Comparison of ENCODE assay signal across 14 mouse cellular contexts in the genomic region with DNA sequence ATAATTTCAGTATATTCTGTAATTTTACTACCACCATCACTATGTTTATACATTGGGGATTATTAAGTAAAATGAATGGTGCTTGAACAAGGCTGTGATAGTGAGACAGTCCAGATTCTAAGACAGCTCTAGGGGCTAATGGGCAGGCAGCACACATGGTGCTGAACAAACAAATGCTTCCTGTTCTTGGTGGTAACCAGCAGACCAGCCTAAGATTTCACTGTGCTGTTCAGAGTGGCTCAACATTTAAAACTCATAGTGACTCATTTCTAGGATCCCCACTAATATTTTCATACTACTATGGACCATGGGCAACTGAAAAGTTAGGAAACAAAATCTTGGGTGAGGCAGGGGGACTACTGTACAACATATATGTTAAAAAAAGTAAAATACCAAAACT.
"Had no signal": no experiment of that assay in that cellular context is flagged by ENCODE, and none has a peak within 500 bp of the region (broad histone marks: within the 10 kb centered on the region; RNA-seq: fewer than 3 reads in every experiment).

No protein-coding gene starts in this region.

- ATAC-seq: liver, postnatal 0 days; lung, postnatal 0 days; midbrain, embryonic 13.5 days; midbrain, embryonic 15.5 days had no signal

- DNase-seq: liver, postnatal 0 days; lung, adult 2 months; lung, postnatal 14 days; lung, postnatal 36 days; right cerebral cortex, postnatal 14 days; thymus, postnatal 14 days; thymus, postnatal 36 days had no signal

- H3K27me3 ChIP-seq: lung, embryonic 15.5 days; megakaryocyte, embryonic 14.5 days; midbrain, embryonic 13.5 days; midbrain, embryonic 15.5 days; neural tube, embryonic 12.5 days; stomach, embryonic 15.5 days had no signal

- H3K4me3 ChIP-seq: lung, embryonic 15.5 days; midbrain, embryonic 13.5 days; midbrain, embryonic 15.5 days; neural tube, embryonic 12.5 days; stomach, embryonic 15.5 days had no signal

- H3K9me3 ChIP-seq: lung, embryonic 15.5 days; megakaryocyte, embryonic 14.5 days; midbrain, embryonic 13.5 days; midbrain, embryonic 15.5 days; neural tube, embryonic 12.5 days; stomach, embryonic 15.5 days had no signal

- H3K36me3 ChIP-seq: lung, embryonic 15.5 days; midbrain, embryonic 13.5 days; midbrain, embryonic 15.5 days; neural tube, embryonic 12.5 days; stomach, embryonic 15.5 days had no signal

- H3K4me1 ChIP-seq: lung, embryonic 15.5 days; midbrain, embryonic 13.5 days; midbrain, embryonic 15.5 days; neural tube, embryonic 12.5 days; stomach, embryonic 15.5 days had no signal
